Mouse (Mus musculus) kidney, adult 11 months (tissue): ENCODE measurements at regions not wholly inside any gene's neighbourhood (a gene's known extent, or its start where the extent isn't known, plus 50 kb on each side); places are given as distances from the start of the nearest gene placed in this dataset.

Experiments used
- DNase-seq: peaks from one replicate; pipeline ENCODE4 v3.0.0; 2022

- peak; percentile 53 for DNase-seq
These were observed 347.4 kb upstream of the Actbl2 start for GRCm38 (mm10) chr13:110907319-110907955.

GRCm38 (mm10) chr13:110911866-110912265, 342.9 kb upstream of the Actbl2 start:
- no peak for DNase-seq

- DNase-seq: no peak
These were observed 341.6 kb upstream of the Actbl2 start for GRCm38 (mm10) chr13:110913177-110913576.

DNA sequence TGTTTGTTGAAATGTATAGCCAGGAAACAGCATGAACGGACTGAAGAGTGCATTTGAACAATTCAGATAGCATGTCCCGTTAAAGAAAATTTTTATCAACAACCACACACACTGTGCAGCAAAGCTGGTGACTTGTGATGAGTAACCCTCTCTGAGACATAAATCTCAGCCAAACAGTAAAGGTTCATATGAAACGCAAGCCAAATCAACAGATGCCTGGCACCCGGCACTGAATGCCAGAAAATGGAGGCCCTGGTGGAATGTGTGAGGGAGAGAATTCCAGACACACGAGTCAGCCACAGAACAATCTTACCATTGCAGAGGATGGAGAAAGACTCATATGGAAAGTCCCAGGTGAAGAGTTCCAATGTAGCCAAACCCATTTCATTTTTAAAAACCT, 341.1 kb upstream of the Actbl2 start:
- DNase-seq: no peak

GRCm38 (mm10) chr13:110915161-110915560, 339.7 kb upstream of the Actbl2 start:
- DNase-seq: no peak

DNA sequence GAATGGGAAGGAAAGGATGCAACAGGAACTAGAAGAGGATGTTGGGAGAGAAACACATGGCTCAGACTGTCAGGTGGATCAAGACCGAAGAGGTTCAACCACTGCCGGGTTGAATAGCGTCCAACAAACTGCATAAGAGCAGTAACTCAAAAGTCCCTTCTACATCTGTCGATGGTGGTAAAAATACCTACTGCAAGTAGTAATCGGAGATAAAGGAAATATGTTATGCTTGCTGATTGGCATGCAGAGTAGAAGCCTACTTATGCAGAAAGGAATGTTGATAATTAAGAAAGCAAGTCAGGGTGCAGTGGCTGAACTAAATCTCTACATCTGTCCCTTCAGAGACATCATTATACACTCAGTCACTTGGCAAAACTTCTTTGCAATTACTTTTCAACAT, 330.9 kb upstream of the Actbl2 start:
- no peak for DNase-seq

GRCm38 (mm10) chr13:110924897-110925296, 329.9 kb upstream of the Actbl2 start:
- no peak for DNase-seq

GRCm38 (mm10) chr13:110928143-110928542, 326.7 kb upstream of the Actbl2 start:
- DNase-seq: no peak

DNA sequence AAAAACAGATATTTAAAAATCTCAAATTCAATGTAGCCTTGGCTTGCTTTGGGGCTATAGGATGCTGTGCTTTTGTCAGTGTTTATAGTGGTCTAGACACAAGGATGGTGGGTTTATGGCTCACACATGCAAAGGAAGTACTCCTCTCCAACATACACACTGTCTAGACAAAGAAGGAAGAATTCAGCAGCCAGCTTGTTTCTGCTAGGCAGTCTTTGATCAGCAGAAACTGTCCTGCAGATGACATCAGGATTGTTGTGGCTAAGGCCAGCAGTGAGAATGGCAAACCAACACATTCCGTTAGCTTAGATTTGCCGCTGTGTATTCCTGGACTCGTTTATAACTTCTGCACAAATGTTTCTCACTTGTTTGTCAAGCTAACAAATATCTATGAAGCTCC, 325.9 kb upstream of the Actbl2 start:
- no peak for DNase-seq

GRCm38 (mm10) chr13:110929579-110929978, 325.2 kb upstream of the Actbl2 start:
- DNase-seq: no peak

DNA sequence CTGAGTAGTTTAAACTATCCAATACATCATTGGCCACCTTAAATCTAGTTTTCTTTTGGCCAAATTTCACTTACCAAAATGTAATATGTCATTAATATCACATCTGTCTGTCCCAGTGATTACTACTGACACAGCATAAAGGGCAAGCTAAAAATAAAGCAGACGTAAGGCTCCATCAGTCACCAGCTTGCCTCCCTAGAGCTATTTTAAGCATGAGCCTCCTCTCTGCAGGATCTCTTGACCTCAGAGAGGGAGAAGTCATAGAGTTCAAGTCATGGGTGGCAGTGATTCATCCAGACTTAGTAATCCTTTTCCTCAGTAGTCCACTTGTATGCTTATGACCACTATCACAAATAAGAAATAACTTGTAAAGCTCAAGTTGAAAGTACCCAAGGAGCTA, 313.2 kb upstream of the Actbl2 start:
- DNase-seq: no peak

- DNase-seq: no peak
These were observed 311.7 kb upstream of the Actbl2 start for GRCm38 (mm10) chr13:110942986-110943644.

- DNase-seq: no peak
These were observed 310.8 kb upstream of the Actbl2 start for GRCm38 (mm10) chr13:110944061-110944460.

GRCm38 (mm10) chr13:110944683-110945082, 310.1 kb upstream of the Actbl2 start:
- DNase-seq: no peak

- DNase-seq: no peak
These were observed 294.6 kb upstream of the Actbl2 start for GRCm38 (mm10) chr13:110960212-110960611.

DNA sequence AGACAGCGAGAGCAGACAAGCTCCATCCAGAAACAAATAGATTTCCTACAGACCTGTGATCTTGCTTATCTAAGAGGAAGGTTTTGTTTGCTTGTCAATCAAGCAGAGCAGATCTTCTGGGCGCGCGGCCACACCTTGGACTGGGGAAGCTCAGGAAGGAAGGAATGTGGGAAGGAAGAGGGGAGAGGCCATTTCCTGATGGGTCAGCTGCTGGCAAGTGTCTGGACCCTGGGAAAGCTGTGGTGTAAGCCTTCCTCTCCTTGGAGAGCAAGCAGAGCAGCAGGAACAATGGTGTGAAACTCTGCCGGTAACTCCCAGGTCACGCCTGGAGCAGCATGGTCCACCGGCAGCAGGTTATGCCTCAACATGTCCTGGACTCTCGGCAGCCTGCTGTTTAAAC, 287.7 kb upstream of the Actbl2 start:
- peak; percentile 21 for DNase-seq

DNA sequence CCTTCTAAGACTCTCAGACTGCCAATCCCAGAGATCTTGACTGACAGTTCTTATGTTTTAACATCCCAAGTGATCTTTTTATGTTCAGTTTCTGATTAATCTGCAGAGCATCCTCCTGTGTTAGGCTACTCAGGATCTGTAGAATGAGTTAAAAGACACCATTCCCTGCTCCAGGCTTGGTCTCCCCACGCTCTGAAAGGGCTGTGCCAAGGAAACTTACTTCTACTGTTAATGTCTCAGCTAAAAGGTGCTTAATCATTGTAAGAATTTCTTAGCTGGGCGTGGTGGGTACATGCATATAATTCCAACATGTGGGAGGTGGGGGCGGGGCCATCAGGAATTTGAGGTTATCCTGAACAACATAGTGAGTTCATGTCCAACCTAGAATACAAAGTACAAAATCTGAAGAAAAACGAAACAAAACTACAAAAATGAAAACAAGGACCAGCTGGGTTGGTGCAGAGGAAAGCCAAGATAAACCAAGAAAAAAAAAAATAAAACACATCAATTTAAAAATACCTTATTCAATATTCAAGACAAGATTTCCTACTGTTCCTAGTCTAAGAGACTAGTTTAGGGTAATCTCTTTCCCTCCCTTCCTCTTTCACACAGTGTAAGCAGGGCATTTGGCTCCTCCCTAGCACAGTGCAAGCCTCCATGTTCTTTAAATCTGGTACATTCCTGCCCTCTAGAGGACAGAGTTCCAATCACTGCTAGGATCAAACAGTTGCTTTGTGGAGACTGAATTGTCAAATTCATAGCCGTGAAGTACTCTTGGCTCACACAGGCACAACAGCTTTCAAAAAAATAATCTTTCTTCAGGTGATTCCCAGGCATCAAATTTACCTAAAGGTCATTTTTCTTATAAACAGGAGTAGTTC, 286.9 kb upstream of the Actbl2 start:
- DNase-seq: peak; percentile 57

- DNase-seq: no peak
These were observed 286.3 kb upstream of the Actbl2 start for GRCm38 (mm10) chr13:110968507-110968905.

- no peak for DNase-seq
These were observed 277.4 kb upstream of the Actbl2 start for GRCm38 (mm10) chr13:110977379-110977778.

DNA sequence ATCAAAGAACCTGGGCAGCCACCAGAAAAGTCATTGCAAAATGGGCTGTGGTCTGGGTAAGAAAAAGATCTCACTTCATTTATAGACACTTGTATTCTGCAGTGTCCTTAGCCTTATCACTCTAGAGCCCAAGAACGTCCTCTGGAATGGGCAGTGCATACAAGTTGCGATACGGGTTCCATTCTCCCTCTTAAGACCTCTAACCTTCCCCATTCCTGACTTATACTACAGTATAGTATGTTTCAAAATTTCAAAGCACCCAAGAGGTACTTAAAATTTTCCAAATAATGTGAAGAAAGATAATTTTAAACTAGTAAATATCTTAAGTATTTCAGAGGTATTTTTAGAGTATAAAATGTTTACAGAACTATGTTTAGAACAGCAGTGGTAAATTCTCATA, 276.8 kb upstream of the Actbl2 start:
- DNase-seq: no peak

DNA sequence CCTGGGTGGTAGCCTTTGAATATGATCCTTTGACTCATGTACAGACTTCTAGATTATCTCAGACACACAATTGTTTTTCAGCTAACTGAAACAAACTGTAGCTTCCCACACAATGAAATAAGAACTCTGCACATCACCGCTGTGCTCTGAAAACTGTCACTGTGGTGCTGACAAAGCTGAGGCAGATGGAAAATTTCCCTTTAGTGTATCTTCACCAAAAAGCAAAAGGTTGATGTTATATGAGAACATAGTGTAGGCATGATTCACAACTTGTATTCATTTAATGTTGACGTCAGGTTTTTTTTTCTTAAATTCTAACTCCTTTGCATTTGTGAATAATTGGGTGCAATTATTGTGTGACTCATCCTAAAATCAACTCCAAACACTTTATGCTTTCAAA, 264.1 kb upstream of the Actbl2 start:
- DNase-seq: no peak

DNA sequence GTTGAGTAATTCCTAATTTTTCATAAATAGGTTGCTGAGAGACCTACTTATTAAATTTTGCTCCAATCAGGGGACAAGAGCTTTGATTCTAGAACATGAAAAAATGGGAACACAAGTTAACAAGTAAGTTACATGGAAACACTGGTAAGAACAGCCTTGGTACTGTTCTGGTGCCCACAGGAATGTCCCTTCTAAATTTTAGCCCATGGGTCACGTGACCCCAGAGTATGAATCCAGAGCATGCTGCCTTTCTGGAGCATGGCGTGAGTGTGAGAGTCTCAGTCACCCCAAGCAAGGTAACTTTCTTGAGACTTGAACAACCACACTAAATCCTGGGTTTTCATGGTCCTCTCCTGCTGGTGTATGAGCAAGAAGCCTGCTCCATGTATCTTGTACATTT, 263.7 kb upstream of the Actbl2 start:
- DNase-seq: no peak

DNA sequence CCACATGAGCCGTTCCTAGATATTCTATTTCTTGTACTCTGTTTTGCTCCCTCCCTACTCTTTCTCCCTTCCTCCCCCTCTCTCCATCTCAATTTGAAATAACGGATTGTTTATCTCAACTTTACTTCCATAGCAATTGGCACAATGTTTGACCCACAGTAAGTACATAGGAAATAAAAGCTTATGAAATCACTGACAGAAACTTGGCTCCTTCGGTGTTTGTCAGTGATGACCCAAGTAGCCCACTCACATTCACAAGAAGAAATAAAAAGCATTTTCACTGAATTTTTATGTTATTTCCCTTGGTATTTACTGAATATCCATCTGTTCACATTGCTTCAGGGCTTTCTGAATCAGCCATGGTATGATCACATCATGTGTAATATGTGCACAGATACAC, 260.2 kb upstream of the Actbl2 start:
- no peak for DNase-seq

DNA sequence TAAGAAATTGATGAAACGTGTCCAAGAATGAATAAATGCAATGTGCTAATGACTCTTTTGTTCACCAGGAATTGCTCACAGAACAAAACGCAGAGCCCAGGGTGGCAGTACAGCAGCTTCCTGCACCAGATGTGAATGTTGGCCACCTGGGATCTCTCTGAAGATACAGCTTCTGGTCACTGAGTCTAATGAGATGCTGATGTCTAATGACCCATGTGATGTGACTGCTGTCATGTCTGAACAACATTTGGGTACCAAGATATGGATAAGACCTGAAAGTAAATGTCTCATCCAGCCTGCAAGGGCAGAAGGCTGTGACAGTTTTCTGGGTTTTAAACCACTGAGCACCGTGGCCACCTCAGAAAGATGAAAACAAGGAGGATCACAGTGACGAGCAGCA, 252.1 kb upstream of the Actbl2 start:
- no peak for DNase-seq
